Mouse (Mus musculus): ENCODE data around the gene Edaradd. TPM values are rescaled to one million over a fixed set of nuclear protein-coding genes. Genes with fewer than 3 reads are reported as not detected.

The Edaradd gene
- total and polyA plus RNA-seq, 2 experiments: 0.07 to 0.09 TPM

- Histone ChIP-seq H3K36me3 (ENCODE audit: control insufficient read depth, insufficient read depth, low read length) (no peaks in the 10 kb centered on the region), H3K4me3 (ENCODE audit: insufficient read depth, low read depth, low read length) (no peak overlapping the region), H3K27ac (replicated peaks; ENCODE audit: insufficient read depth, low read depth, low read length) (no peak overlapping the region), H3K9ac (ENCODE audit: low read depth, low read length) (no peak overlapping the region), H3K4me1 (ENCODE audit: control insufficient read depth, insufficient read depth, low read length) (peaks cover 10% of the 10 kb centered on the region; the same call in 1 of the 2 replicates), H3K79me2 (ENCODE audit: control insufficient read depth, insufficient read depth, low read length) (peaks cover 11% of the 10 kb centered on the region), H3K27me3 (ENCODE audit: control insufficient read depth, insufficient read depth, low read length) (no peaks in the 10 kb centered on the region)
- no peak for DNase-seq (ENCODE audit: extremely low read depth, low read depth, low spot score)
- no peak for TF ChIP-seq CTCF (IDR thresholded peaks at IDR 0.05; ENCODE audit: low read depth, low read length)
- TF ChIP-seq POLR2A (IDR thresholded peaks at IDR 0.05; ENCODE audit: extremely low read depth, insufficient read depth, low read length): no peak
- WGBS: 90% methylated on average over 4 of the region's 4 CpGs
Observed at GRCm38 (mm10) chr13:12562256-12562655, 42.0 kb upstream of the Edaradd start.

- H3K27ac ChIP-seq (replicated peaks; ENCODE audit: insufficient read depth, low read depth, low read length): no peak overlapping the region
Observed at GRCm38 (mm10) chr13:12561729-12562128, 41.5 kb upstream of the Edaradd start.

GRCm38 (mm10) chr13:12559462-12560120 is 39.4 kb upstream of the Edaradd start:
- Histone ChIP-seq H3K4me3 (ENCODE audit: insufficient read depth, low read depth, low read length) (no peak overlapping the region), H3K79me2 (ENCODE audit: control insufficient read depth, insufficient read depth, low read length) (no peaks in the 10 kb centered on the region), H3K4me1 (ENCODE audit: control insufficient read depth, insufficient read depth, low read length) (no peaks in the 10 kb centered on the region), H3K27ac (replicated peaks; ENCODE audit: insufficient read depth, low read depth, low read length) (no peak overlapping the region), H3K9ac (ENCODE audit: low read depth, low read length) (no peak overlapping the region), H3K27me3 (ENCODE audit: control insufficient read depth, insufficient read depth, low read length) (no peaks in the 10 kb centered on the region), H3K36me3 (ENCODE audit: control insufficient read depth, insufficient read depth, low read length) (no peaks in the 10 kb centered on the region)
- WGBS: 73% methylated on average over 6 of the region's 6 CpGs
- DNase-seq (ENCODE audit: extremely low read depth, low read depth, low spot score): no peak
- TF ChIP-seq POLR2A (IDR thresholded peaks at IDR 0.05; ENCODE audit: extremely low read depth, insufficient read depth, low read length) (no peak), CTCF (IDR thresholded peaks at IDR 0.05; ENCODE audit: low read depth, low read length) (no peak)

More at GRCm38 (mm10) chr13:12561729-12562128, 41.5 kb upstream of the Edaradd start:
- Histone ChIP-seq H3K79me2 (ENCODE audit: control insufficient read depth, insufficient read depth, low read length) (peaks cover 10% of the 10 kb centered on the region), H3K9ac (ENCODE audit: low read depth, low read length) (no peak overlapping the region), H3K27me3 (ENCODE audit: control insufficient read depth, insufficient read depth, low read length) (no peaks in the 10 kb centered on the region), H3K36me3 (ENCODE audit: control insufficient read depth, insufficient read depth, low read length) (no peaks in the 10 kb centered on the region), H3K4me3 (ENCODE audit: insufficient read depth, low read depth, low read length) (no peak overlapping the region), H3K4me1 (ENCODE audit: control insufficient read depth, insufficient read depth, low read length) (peaks cover 8% of the 10 kb centered on the region; the same call in 1 of the 2 replicates)
- no peak for DNase-seq (ENCODE audit: extremely low read depth, low read depth, low spot score)
- 86% methylated on average over 2 of the region's 2 CpGs for WGBS
- TF ChIP-seq CTCF (IDR thresholded peaks at IDR 0.05; ENCODE audit: low read depth, low read length) (no peak), POLR2A (IDR thresholded peaks at IDR 0.05; ENCODE audit: extremely low read depth, insufficient read depth, low read length) (no peak)

GRCm38 (mm10) chr13:12559044-12559443 is 38.8 kb upstream of the Edaradd start:
- Histone ChIP-seq H3K36me3 (ENCODE audit: control insufficient read depth, insufficient read depth, low read length) (no peaks in the 10 kb centered on the region), H3K27ac (replicated peaks; ENCODE audit: insufficient read depth, low read depth, low read length) (no peak overlapping the region), H3K4me3 (ENCODE audit: insufficient read depth, low read depth, low read length) (no peak overlapping the region), H3K9ac (ENCODE audit: low read depth, low read length) (no peak overlapping the region), H3K79me2 (ENCODE audit: control insufficient read depth, insufficient read depth, low read length) (no peaks in the 10 kb centered on the region), H3K4me1 (ENCODE audit: control insufficient read depth, insufficient read depth, low read length) (no peaks in the 10 kb centered on the region), H3K27me3 (ENCODE audit: control insufficient read depth, insufficient read depth, low read length) (no peaks in the 10 kb centered on the region)
- 75% methylated on average over 3 of the region's 3 CpGs for WGBS
- no peak for TF ChIP-seq CTCF (IDR thresholded peaks at IDR 0.05; ENCODE audit: low read depth, low read length)
- no peak for TF ChIP-seq POLR2A (IDR thresholded peaks at IDR 0.05; ENCODE audit: extremely low read depth, insufficient read depth, low read length)
- no peak for DNase-seq (ENCODE audit: extremely low read depth, low read depth, low spot score)

GRCm38 (mm10) chr13:12554211-12554610 is 34.0 kb upstream of the Edaradd start:
- no peak overlapping the region for H3K27ac ChIP-seq (replicated peaks; ENCODE audit: insufficient read depth, low read depth, low read length)
- H3K79me2 ChIP-seq (ENCODE audit: control insufficient read depth, insufficient read depth, low read length): no peaks in the 10 kb centered on the region
- H3K4me3 ChIP-seq (ENCODE audit: insufficient read depth, low read depth, low read length): no peak overlapping the region
- no peak for DNase-seq (ENCODE audit: extremely low read depth, low read depth, low spot score)
- 66% methylated on average over 4 of the region's 4 CpGs for WGBS
- no peaks in the 10 kb centered on the region for H3K27me3 ChIP-seq (ENCODE audit: control insufficient read depth, insufficient read depth, low read length)
- no peaks in the 10 kb centered on the region for H3K36me3 ChIP-seq (ENCODE audit: control insufficient read depth, insufficient read depth, low read length)
- peaks cover 14% of the 10 kb centered on the region for H3K4me1 ChIP-seq (ENCODE audit: control insufficient read depth, insufficient read depth, low read length)
- no peak overlapping the region for H3K9ac ChIP-seq (ENCODE audit: low read depth, low read length)
- TF ChIP-seq CTCF (IDR thresholded peaks at IDR 0.05; ENCODE audit: low read depth, low read length) (no peak), POLR2A (IDR thresholded peaks at IDR 0.05; ENCODE audit: extremely low read depth, insufficient read depth, low read length) (no peak)

GRCm38 (mm10) chr13:12543880-12544568 is 23.8 kb upstream of the Edaradd start:
- Histone ChIP-seq H3K36me3 (ENCODE audit: control insufficient read depth, insufficient read depth, low read length) (no peaks in the 10 kb centered on the region), H3K9ac (ENCODE audit: low read depth, low read length) (no peak overlapping the region), H3K27ac (replicated peaks; ENCODE audit: insufficient read depth, low read depth, low read length) (peak overlapping the region; percentile 91), H3K4me3 (ENCODE audit: insufficient read depth, low read depth, low read length) (no peak overlapping the region), H3K27me3 (ENCODE audit: control insufficient read depth, insufficient read depth, low read length) (no peaks in the 10 kb centered on the region), H3K4me1 (ENCODE audit: control insufficient read depth, insufficient read depth, low read length) (peaks cover 23% of the 10 kb centered on the region), H3K79me2 (ENCODE audit: control insufficient read depth, insufficient read depth, low read length) (no peaks in the 10 kb centered on the region)
- peak; percentile 97 for DNase-seq (ENCODE audit: extremely low read depth, low read depth, low spot score)
- TF ChIP-seq POLR2A (IDR thresholded peaks at IDR 0.05; ENCODE audit: extremely low read depth, insufficient read depth, low read length): no peak
- WGBS: 47% methylated on average over 8 of the region's 8 CpGs
